Mouse (Mus musculus) embryonic fibroblast, embryonic 13.5 days (primary cell): ENCODE results near the gene Ugt1a10.

Experiments
- CTCF ChIP-seq: IDR thresholded peaks from 2 replicates; pipeline ENCODE4 v1.5.1; 2011; ENCODE audit warnings: mild to moderate bottlenecking, control low read depth, low read length, moderate library complexity, borderline replicate concordance; ENCODE audit not compliant: insufficient read depth
- POLR2A ChIP-seq: IDR thresholded peaks from 2 replicates; pipeline ENCODE4 v1.6.1; 2011; ENCODE audit warnings: low read depth, mild to moderate bottlenecking, control low read depth, low read length, moderate library complexity

DNA sequence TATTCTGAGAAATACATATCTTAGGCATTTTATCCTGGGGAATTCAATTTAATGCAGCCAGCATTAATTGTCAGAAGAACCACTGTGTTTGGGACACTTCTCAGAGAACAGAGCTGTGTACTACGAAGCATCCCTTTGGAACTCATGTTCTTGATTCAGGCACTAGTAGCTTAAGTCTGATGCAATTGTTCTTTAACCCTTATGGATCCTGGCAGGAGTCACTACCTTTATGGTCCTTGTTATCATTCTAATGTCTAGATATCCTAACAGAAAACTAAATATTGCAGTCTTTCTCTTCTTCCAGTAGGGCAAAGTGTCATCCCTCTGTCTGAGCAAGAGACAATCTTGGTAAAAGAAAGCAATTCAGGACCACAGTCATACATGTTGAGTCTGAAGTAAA, 157.9 kb downstream of the Ugt1a10 start:
- TF ChIP-seq CTCF, result no peak
- no peak for TF ChIP-seq POLR2A
